Mouse (Mus musculus) left cerebral cortex, adult 2 months (tissue): ENCODE results near the gene Tfap2d. TPM values are rescaled to one million over a fixed set of nuclear protein-coding genes. Genes with fewer than 3 reads are reported as not detected.

ENCODE experiments used
- DNase-seq, 2 experiments: peaks; one replicate each; pipeline ENCODE4 v3.0.0; 2021 to 2022; ENCODE audit warnings: low spot score in 2 of 2, mixed read lengths in 1 of 2; ENCODE audit errors: extremely low spot score in 1 of 2
- H3K27ac ChIP-seq: fragments of 200-600 bp; 2 replicates; pipeline ENCODE4 v1.8.1; 2022
- H3K4me3 ChIP-seq: fragments of 200-600 bp; 2 replicates; pipeline ENCODE4 v1.8.1; 2022
- CTCF ChIP-seq: fragments of 200-600 bp; IDR thresholded peaks from 2 replicates; pipeline ENCODE4 v1.8.1; 2022; ENCODE audit warnings: antibody characterized with exemption, mild to moderate bottlenecking, moderate library complexity
- intact Hi-C: fragments of 180-260 bp; cut with DNase I; formaldehyde crosslinking; loops from one replicate; pipeline ENCODE4 v1.15.1; 2025
- total RNA-seq, 2 experiments: library from RNA; stranded (reverse); gene quantifications; 2 replicates each; pipeline ENCODE4 v1.2.3; 2021

Tfap2d gene
- total RNA-seq, 2 experiments from 2014 or later, result 1.4 to 2.2 TPM

- H3K27ac ChIP-seq, result no peak overlapping the region
- no peak overlapping the region for H3K4me3 ChIP-seq
- intact Hi-C loops, result no loop called here
- no peak for TF ChIP-seq CTCF
- DNase-seq, result no peak
These were observed 108.2 kb downstream of the Tfap2d start for GRCm38 (mm10) chr1:19211033-19211405.

DNA sequence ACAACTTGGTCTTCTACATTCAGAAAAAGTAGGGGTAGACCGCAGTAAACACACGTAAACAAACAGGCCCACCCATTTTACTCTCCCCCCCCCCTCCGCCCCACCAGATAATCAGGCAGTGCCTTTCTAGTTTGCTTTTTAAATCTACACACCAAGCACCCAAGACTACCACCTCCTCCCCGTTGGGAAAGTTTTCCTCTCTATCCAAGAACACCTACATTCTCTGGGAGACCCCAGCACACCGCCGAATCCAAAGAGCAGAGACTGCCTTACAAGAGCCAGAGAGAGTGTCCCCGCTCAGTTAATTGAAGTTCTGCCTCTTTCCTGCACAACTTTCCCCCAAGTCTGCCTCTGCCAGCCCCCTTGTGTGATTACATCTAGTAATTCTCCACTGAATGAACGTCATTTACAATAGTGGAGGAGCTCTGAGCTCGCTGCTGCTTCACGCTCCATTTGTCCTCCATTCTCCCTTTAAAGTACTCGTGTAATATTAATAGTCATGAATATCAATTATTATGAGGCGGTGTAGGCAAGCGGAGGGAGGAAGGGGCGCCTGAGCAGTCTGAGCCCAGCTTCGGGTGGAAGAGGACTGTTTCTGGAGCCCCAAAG, 108.8 kb downstream of the Tfap2d start:
- no peak for TF ChIP-seq CTCF
- intact Hi-C loops, result no loop called here
- no peak for DNase-seq
- Histone ChIP-seq H3K27ac (no peak overlapping the region), H3K4me3 (no peak overlapping the region)

GRCm38 (mm10) chr1:19212691-19213090, 109.9 kb downstream of the Tfap2d start:
- TF ChIP-seq CTCF, result no peak
- Histone ChIP-seq H3K4me3 (no peak overlapping the region), H3K27ac (no peak overlapping the region)
- intact Hi-C loops, result no loop called here
- DNase-seq, result no peak

- no peak overlapping the region for H3K27ac ChIP-seq
- H3K4me3 ChIP-seq, result no peak overlapping the region
- intact Hi-C loops, result no loop called here
- no peak for DNase-seq
- TF ChIP-seq CTCF, result no peak
These were observed 110.3 kb downstream of the Tfap2d start for GRCm38 (mm10) chr1:19213171-19213570.

DNA sequence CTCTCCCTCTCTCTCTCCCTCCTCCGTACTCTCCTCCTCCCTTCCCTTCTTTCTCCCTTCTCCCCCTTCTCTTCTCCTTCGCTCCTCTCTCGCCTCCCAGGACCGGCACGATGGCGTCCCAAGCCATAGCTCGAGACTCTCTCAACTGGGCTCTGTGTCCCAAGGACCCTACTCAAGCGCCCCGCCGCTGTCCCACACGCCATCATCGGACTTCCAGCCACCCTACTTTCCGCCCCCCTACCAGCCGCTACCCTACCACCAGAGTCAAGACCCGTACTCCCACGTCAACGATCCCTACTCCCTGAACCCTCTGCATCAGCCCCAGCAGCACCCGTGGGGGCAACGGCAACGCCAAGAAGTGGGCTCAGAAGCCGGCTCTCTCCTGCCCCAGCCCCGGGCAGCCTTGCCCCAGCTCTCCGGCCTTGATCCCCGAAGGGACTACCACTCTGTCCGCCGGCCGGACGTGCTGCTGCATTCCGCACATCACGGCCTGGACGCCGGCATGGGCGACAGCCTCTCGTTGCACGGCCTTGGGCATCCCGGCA, 111.1 kb downstream of the Tfap2d start:
- H3K4me3 ChIP-seq, result no peak overlapping the region
- H3K27ac ChIP-seq, result no peak overlapping the region
- intact Hi-C loops, result no loop called here
- DNase-seq, result no peak
- no peak for TF ChIP-seq CTCF

Other genes starting within 250 kb of the Tfap2d start
- gene Tfap2b, start 105.9 kb downstream of the Tfap2d start, total RNA-seq, result 1 to 10 TPM in 1 of 2 experiments, under 1 TPM in 1; 0.79 to 1.1 TPM